Mouse (Mus musculus): Measurements from ENCODE around the gene St8sia1.

DNA sequence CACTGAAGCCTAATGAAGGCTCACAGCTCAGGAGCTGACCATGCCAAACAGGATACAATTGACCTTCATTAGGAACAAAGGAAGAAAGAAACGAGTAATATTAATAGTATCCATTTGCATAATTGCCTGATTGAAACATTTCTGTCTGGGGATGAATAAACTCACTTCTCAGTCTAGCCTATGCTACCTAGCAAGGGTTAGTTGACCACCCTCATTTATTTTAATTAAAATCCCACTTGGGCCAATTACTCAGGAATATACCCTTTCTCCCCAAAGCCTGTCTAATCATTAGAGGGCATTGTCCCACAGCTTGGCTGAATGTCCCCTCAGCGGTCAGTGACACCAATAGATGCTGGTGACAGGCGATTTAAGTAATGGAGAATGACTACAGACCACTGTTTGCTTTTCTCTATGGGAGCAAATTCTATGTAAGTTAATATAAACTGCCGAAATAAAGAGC is 183.6 kb downstream of the St8sia1 start:
- no peak for TF ChIP-seq CTCF (IDR thresholded peaks at IDR 0.05; ENCODE audit: low read depth)
- no peak for TF ChIP-seq EP300 (optimal IDR thresholded peaks at IDR 0.05)

Data from stomach, postnatal 0 days (tissue).